Mouse (Mus musculus) c-Kit-positive CD71-positive TER-119-negative erythroid progenitor cells, embryonic 14.5 days (primary cell): ENCODE measurements around the gene Fcna.

Experiments used
- DNase-seq: peaks from one replicate; pipeline ENCODE4 v3.0.0-alpha.2; 2013; ENCODE audit warnings: low read depth

Fcna gene

GRCm38 (mm10) chr2:25627811-25628210 lies at the start of gene Fcna:
Gene Fcna (minus strand): TSS chr2:25628030.
- DNase-seq: no peak

- no peak for DNase-seq
Observed at GRCm38 (mm10) chr2:25676486-25676885, 48.7 kb upstream of the Fcna start, which contains the start of gene Lcn6. Gene Lcn6 (plus strand): TSS chr2:25676786.

GRCm38 (mm10) chr2:25666516-25666915 lies 38.7 kb upstream of the Fcna start:
- no peak for DNase-seq

GRCm38 (mm10) chr2:25664125-25664524 lies 36.3 kb upstream of the Fcna start:
- DNase-seq: no peak

DNA sequence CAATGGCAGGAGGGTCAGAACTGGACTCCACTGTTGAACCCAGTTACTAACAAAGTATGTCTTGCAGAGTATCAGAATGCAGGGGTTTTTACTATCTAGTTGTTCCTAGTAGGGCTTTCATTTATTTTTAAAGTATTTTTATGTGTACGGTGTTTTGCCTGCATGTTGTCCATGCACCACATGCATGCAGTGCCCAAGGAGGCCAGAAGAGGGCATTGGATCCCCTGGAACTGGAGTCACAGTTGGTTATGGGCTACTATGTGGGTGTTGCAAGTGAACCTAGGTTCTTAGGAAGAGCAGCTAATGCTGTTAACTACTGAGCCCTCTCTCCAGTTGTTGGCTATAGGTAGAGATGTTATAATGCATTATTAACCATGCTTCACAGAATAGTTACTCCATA lies 35.7 kb upstream of the Fcna start:
- DNase-seq: peak; percentile 2

- no peak for DNase-seq
Observed at GRCm38 (mm10) chr2:25661245-25661970, 33.6 kb upstream of the Fcna start.

- DNase-seq: no peak
Observed at GRCm38 (mm10) chr2:25660279-25660678, 32.4 kb upstream of the Fcna start.

- DNase-seq: no peak
Observed at GRCm38 (mm10) chr2:25657652-25658051, 29.8 kb upstream of the Fcna start, which contains the start of gene Lcn5. Gene Lcn5 (plus strand): TSS chr2:25657952.

- DNase-seq: no peak
Observed at GRCm38 (mm10) chr2:25657246-25657645, 29.4 kb upstream of the Fcna start.

DNA sequence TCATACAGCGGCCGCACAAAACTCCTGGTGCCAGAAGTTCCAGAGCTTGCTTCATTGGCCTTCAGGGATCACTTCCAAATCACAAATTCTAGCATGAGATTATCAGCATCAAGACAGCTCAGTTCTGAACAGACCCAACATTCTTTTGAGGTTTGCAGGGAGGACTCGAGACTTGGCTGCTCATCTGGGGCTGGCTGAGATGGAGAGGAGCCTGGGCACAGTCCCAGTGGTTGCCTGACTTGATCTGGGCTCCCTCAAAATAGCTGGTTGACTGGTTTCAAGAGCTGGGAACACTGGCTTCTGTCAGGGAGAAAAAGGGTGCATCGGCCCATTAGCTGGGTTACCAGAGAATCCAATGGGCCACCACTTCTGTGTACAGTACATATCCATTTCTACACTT lies 28.9 kb upstream of the Fcna start:
- DNase-seq: no peak

DNA sequence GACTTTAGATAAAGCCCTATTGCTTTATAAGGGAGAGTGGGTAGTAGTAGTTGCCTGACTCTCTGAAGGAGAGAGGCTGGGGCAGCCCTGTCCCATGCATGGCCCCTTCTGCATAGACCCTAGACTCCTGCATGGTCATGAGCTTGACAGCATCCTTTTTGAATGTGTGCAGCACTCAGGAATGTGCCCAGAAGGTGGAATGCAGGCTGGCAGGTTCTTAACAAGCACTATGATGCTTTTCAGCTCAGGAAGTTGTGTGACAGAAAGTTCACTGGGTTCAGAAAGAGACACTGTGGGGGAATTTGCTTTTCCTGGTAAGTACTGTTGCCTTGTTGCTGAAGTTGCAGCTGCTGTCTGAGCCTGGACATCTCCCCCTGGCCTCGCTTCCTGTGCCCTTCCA lies 26.7 kb upstream of the Fcna start:
- DNase-seq: no peak

DNA sequence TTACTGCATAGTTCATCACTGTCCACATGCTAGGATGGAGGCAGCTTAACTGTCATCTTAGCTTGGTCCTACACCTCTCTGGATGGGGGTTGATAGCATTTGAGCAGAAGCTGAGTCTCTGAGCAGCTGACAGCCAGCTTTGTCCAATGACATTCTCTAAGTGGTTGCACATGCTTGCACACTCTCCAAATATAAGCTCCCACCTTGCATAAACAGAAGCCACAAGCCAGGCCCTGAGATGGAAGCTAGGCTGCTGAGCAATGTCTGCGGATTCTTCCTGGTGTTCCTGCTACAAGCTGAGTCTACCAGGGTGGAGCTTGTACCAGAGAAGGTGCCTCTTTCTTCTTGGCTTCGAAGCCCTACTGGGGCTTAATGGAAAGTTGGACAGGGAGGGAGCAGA lies 25.1 kb upstream of the Fcna start, which contains the start of gene Lcn8:
Gene Lcn8 (plus strand): TSS at position 219 of the 400 bp plus-strand sequence.
- DNase-seq: no peak

DNA sequence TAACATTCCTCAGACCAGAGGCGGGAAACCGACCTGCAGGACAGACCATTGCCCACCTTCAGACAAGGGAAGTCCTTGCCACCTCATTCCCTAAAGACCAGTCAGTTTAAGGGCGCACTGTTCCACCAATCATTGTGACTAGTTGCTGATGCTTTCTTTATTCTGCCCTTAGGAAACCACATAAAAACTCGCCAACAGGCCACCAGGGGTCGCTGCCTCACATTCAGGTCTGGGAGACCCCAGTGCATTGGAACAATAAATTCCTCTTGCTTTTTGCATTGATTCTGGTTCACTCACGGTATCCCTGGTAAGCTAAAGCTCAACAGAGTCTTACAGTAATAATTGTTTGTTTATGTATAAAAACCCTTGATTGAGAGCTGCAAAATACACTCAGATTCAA lies 12.1 kb upstream of the Fcna start:
- DNase-seq: no peak

- DNase-seq: no peak
Observed at GRCm38 (mm10) chr2:25634046-25634445, 6.2 kb upstream of the Fcna start.

- DNase-seq: no peak
Observed at GRCm38 (mm10) chr2:25633616-25634015, 5.8 kb upstream of the Fcna start.

DNA sequence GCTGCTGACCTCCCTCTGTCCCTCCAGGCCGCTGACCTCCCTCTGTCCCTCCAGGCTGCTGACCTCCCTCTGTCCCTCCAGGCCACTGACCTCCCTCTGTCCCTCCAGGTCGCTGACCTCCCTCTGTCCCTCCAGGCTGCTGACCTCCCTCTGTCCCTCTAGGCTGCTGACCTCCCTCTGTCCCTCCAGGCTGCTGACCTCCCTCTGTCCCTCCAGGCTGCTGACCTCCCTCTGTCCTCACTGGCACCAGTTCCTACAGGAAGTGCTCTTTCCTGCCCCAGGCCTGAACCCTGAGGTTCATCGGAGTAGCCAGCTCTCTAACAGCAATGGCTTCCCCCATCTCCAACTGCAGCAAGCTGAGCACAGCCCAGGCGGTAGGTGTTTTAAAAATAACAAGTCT lies 908 bp upstream of the Fcna start:
- DNase-seq: no peak

- no peak for DNase-seq
Observed at GRCm38 (mm10) chr2:25625986-25626385, 1.8 kb downstream of the Fcna start.

DNA sequence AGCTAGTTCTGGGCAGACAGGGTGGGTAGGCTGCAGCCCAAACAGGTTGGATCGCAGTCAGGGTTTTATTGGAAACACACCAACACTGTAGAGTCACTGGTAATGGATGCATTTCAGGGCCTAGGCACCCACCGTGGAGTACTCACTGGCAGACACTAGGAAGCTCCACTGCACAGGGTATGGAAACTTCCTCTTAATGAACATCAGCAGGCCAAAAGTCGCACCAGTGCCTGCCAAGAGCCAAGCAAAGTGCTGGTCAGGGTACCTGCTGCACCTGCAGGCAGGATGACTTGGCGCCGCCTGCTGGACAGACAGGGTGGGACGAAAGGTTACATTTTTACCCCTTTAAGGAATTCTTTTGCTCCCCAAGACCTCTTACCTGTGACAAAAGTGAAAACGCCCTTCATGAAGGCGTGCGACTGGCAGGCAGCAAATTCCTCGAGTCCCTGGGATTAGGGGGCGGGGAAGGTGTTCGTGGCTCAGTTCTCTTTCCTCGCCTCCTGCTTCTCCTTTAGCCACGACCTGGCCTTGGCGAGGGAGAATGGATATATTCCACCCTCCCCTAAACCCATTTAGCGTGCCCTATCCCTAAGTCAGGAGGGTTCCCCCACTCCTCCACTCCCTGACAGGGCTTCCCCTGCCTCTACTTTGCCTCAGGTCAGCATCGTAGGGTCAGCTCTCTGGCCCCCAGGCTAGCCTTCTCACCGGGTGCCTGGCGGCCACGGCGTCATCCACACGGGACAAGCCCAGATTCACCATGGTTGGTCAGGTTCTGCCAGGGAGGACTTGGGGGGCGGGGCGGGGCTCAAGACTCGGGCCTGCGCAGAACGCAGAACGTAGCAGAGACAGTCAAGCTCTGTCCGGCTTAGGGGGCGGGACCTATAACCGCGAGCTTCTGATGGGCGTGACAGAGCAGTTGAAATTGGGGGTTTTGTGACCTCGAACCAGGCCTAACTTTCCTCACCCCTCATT lies 6.3 kb downstream of the Fcna start, which contains the start of gene Tmem141:
Gene Tmem141 (minus strand): TSS at position 777 of the 972 bp plus-strand sequence.
- DNase-seq: peak; percentile 62

- no peak for DNase-seq
Observed at GRCm38 (mm10) chr2:25620852-25621228, 7.0 kb downstream of the Fcna start.

DNA sequence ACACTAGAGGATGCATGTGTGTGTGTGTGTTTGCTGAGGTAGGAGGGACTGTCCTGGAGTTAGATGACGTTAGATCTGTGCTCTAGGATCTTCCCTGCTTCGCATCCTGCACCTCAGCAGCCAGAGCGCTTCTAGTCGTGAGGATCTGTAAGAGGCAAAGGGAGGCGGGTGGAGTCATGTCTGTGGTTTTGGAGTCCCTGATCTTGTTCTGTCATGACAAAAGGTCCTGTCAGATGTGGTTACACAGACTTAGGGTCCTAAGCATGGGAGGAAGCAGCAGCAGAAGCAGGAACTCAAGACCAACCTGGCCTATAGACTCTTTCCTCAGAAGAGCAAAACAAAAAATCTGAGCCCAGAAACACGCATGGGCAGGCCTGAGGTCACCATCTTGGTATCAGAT lies 7.4 kb downstream of the Fcna start:
- no peak for DNase-seq

GRCm38 (mm10) chr2:25617578-25617977 lies 10.3 kb downstream of the Fcna start, which contains the start of gene Ccdc183:
Gene Ccdc183 (minus strand): TSS chr2:25617678.
- DNase-seq: no peak

DNA sequence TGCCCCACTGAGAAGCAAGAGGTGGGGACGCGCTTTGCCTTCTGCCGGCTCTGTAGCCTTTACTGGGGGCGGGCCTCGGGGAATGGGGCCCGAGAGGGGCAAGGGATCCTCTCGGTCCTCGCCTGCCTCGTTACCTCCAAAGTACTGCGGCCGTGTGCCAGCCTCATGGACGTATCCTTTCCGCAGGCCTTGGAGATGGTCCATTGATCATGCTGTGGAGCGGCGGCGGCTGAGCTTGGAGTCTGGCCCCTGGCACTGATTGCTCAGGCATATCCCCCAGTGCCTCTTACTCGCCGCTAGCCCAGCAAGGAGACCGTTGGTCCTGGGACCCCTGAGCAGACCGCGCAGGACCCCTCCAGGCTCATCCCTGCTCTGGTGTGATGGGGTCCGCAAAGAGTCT lies 11.4 kb downstream of the Fcna start:
- no peak for DNase-seq

DNA sequence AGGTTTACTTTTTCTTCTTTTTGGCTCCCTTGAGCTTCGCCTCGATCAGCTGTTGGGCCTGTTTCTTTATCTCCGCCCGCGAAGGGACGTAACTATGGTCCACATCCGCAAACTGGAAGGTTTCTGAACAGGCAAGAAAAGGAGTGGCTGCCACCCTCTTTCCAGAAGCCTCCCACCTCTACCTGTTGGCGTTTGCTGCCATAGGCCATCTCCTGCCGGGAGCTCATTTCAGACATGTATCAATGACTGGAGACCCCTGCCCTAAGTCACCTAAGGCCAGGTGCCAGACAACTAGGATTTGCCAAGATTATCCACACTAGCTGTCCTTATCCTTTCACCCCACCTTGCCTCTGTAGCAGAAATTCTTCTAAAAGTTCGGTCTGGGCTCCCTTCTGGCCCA lies 19.2 kb downstream of the Fcna start:
- DNase-seq: no peak
